Mouse (Mus musculus) neural tube, embryonic 12.5 days (tissue): ENCODE data around the gene Trim2. TPM values are rescaled to one million over a fixed set of nuclear protein-coding genes. Genes with fewer than 3 reads are reported as not detected.

Source experiments
- polyA plus RNA-seq: library from polyadenylated mRNA; unstranded; fragments of >200 nt; fragmentation: Nextera tagmentation; extraction: Ambion mirVana; gene quantifications from 2 replicates; pipeline ENCODE4 v1.2.1, GENCODE M21; 2016

Trim2 gene
- polyA plus RNA-seq, 1 experiment from 2014 or later, result 151 TPM

Other genes starting within 250 kb of the Trim2 start
- 5.5 and 6.2 TPM in 2 replicates for gene Mnd1, start 151.1 kb downstream of the Trim2 start, polyA plus RNA-seq
- 2.2 and 2.6 TPM in 2 replicates for gene Gm6525, start 132.8 kb downstream of the Trim2 start, polyA plus RNA-seq
- gene Fhdc1, start 173.6 kb upstream of the Trim2 start, polyA plus RNA-seq, result 9.8 and 10.2 TPM in 2 replicates